Mouse (Mus musculus): ENCODE results near the gene Slc29a1.

DNA sequence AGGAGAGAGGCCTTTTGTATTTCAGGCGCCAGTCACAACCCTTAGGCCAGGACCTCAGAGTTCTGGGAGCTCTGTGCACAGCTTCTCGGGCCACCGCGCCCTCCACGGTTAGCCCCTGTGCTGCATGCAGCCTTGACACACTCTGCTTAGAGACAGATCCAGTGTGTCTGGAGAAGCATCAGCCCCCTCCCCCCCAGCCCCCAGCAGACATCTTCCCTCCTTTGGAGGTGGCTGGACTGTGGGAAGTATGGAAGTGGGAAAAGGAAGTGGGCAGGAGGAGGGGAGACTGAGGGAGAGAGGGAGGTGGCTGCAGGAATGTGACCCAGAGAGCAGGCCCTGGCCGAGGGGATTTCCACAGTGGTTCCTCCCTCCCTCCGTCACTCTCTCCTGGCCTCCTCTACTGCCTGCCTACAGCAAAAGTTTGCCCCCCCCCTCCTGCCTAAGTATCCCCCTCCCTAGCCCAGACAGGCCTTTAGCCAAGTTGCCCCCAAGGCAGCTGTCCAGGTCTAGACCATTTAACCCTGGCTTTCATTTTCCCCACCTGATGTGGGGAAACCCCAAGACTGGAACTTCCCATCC lies 42.1 kb downstream of the Slc29a1 start:
- TF ChIP-seq JUND (conservative IDR thresholded peaks at IDR 0.05; ENCODE audit: low read depth, low read length) (no peak), MAFK (IDR thresholded peaks at IDR 0.05; ENCODE audit: insufficient replicate concordance, low read length) (no peak), CTCF (conservative IDR thresholded peaks at IDR 0.05 in 1 of 2, IDR thresholded peaks at IDR 0.05 in 1 of 2; ENCODE audit: low read depth in 2 of 2, low read length in 2 of 2) (no peak), CHD1 (IDR thresholded peaks at IDR 0.05; ENCODE audit: low read depth, low read length) (no peak; the same call in 1 of the 2 replicates), EP300 (IDR thresholded peaks at IDR 0.05; ENCODE audit: low read length) (peak; percentile 43), GABPA (IDR thresholded peaks at IDR 0.05; ENCODE audit: insufficient replicate concordance, low read depth, low read length) (no peak), RAD21 (IDR thresholded peaks at IDR 0.05; ENCODE audit: low read depth, low read length) (no peak), POLR2A (IDR thresholded peaks at IDR 0.05; ENCODE audit: low read depth, low read length) (peak; percentile 51), HCFC1 (IDR thresholded peaks at IDR 0.05; ENCODE audit: low read depth, low read length) (no peak), MXI1 (IDR thresholded peaks at IDR 0.05; ENCODE audit: low read depth, low read length) (no peak), ETS1 (conservative IDR thresholded peaks at IDR 0.05; ENCODE audit: low read depth, low read length) (peak; percentile 60; the same call in 1 of the 2 replicates), NELFE (IDR thresholded peaks at IDR 0.05; ENCODE audit: low read depth, low read length) (no peak), KAT2A (IDR thresholded peaks at IDR 0.05; ENCODE audit: insufficient replicate concordance, low read length) (no peak), USF1 (IDR thresholded peaks at IDR 0.05; ENCODE audit: low read depth, low read length) (no peak)

Measured in CH12.LX (cell line).